Mouse (Mus musculus) MEL (cell line): ENCODE results near the gene Rpl29. TPM values are rescaled to one million over a fixed set of nuclear protein-coding genes. Genes with fewer than 3 reads are reported as not detected.

ENCODE experiments used
- DNase-seq: peaks from one replicate; pipeline ENCODE4 v3.0.0; 2011; ENCODE audit warnings: low read depth, low spot score
- H3K27ac ChIP-seq: 2 replicates; pipeline ENCODE4 v1.5.1; 2012; ENCODE audit warnings: low read depth, mild to moderate bottlenecking, control low read depth, low read length, moderate library complexity; ENCODE audit not compliant: control insufficient read depth
- H3K27me3 ChIP-seq, 2 experiments: fragments of 150-350 bp in 1 of 2; sonication (generic) in 1 of 2; 2 replicates each; pipeline ENCODE4 v1.6.1; 2012; ENCODE audit warnings: low read length in 2 of 2, mild to moderate bottlenecking in 2 of 2, improper control_type of control experiment in 1 of 2, moderate library complexity in 1 of 2; ENCODE audit not compliant: insufficient read depth in 2 of 2, control insufficient read depth in 1 of 2
- H3K36me3 ChIP-seq, 2 experiments: 2 replicates each; pipeline ENCODE4 v1.6.1; 2012 to 2014; ENCODE audit warnings: low read length in 2 of 2, improper control_type of control experiment in 1 of 2, inconsistent platforms in 1 of 2, mild to moderate bottlenecking in 1 of 2; ENCODE audit not compliant: insufficient read depth in 2 of 2, control insufficient read depth in 1 of 2
- H3K4me1 ChIP-seq, 2 experiments: fragments of 150-350 bp in 1 of 2; sonication (generic) in 1 of 2; 2 replicates each; pipeline ENCODE4 v1.6.1; 2012; ENCODE audit warnings: low read length in 2 of 2, improper control_type of control experiment in 1 of 2, mild to moderate bottlenecking in 1 of 2; ENCODE audit not compliant: insufficient read depth in 2 of 2, control insufficient read depth in 1 of 2
- H3K4me3 ChIP-seq, 2 experiments: fragments of 150-350 bp in 1 of 2; sonication (generic) in 1 of 2; 2 replicates each; pipeline ENCODE4 v1.5.1; 2012; ENCODE audit warnings: low read depth in 2 of 2, low read length in 2 of 2, mild to moderate bottlenecking in 2 of 2, moderate library complexity in 2 of 2, control low read depth in 1 of 2, improper control_type of control experiment in 1 of 2; ENCODE audit not compliant: control insufficient read depth in 1 of 2, insufficient read depth in 1 of 2
- H3K79me2 ChIP-seq: 2 replicates; pipeline ENCODE4 v1.6.1; 2012; ENCODE audit warnings: mild to moderate bottlenecking, low read length, moderate library complexity; ENCODE audit not compliant: control insufficient read depth, poor library complexity, insufficient read depth
- H3K9ac ChIP-seq: 2 replicates; pipeline ENCODE4 v1.6.1; 2012; ENCODE audit warnings: low read depth, mild to moderate bottlenecking, control low read depth, low read length, moderate library complexity; ENCODE audit not compliant: control insufficient read depth, poor library complexity, severe bottlenecking
- H3K9me3 ChIP-seq: fragments of 150-350 bp; sonication (generic); replicated peaks from 2 replicates; pipeline ENCODE4 v1.6.1; 2012; ENCODE audit warnings: mild to moderate bottlenecking, low read length, improper control_type of control experiment, moderate library complexity; ENCODE audit not compliant: insufficient read depth
- BHLHE40 ChIP-seq: IDR thresholded peaks from 2 replicates; pipeline ENCODE4 v1.6.1; 2012; ENCODE audit warnings: low read depth, mild to moderate bottlenecking, inconsistent platforms, low read length, improper control_type of control experiment, borderline replicate concordance
- CHD1 ChIP-seq: IDR thresholded peaks from 2 replicates; pipeline ENCODE4 v1.6.1; 2012; ENCODE audit warnings: low read depth, mild to moderate bottlenecking, inconsistent platforms, low read length, improper control_type of control experiment
- EP300 ChIP-seq, 2 experiments: IDR thresholded peaks; 2 replicates each; pipeline ENCODE4 v1.6.1; 2011; ENCODE audit warnings: improper control_type of control experiment in 2 of 2, low read length in 2 of 2, low read depth in 1 of 2, mild to moderate bottlenecking in 1 of 2
- ETS1 ChIP-seq: IDR thresholded peaks from 2 replicates; pipeline ENCODE4 v1.6.1; 2012; ENCODE audit warnings: low read depth, mild to moderate bottlenecking, inconsistent platforms, low read length, improper control_type of control experiment, moderate library complexity
- HCFC1 ChIP-seq: IDR thresholded peaks from 2 replicates; pipeline ENCODE4 v1.6.1; 2012; ENCODE audit warnings: low read depth, mild to moderate bottlenecking, inconsistent platforms, low read length, improper control_type of control experiment, moderate library complexity
- JUND ChIP-seq: IDR thresholded peaks from 2 replicates; pipeline ENCODE4 v1.6.1; 2011; ENCODE audit warnings: low read depth, mild to moderate bottlenecking, improper control_type of control experiment, low read length
- MYC ChIP-seq: IDR thresholded peaks from 2 replicates; pipeline ENCODE4 v1.6.1; 2011; ENCODE audit warnings: low read depth, mild to moderate bottlenecking, low read length, improper control_type of control experiment, moderate library complexity
- NELFE ChIP-seq: IDR thresholded peaks from 2 replicates; pipeline ENCODE4 v1.6.1; 2011; ENCODE audit warnings: low read depth, low read length, improper control_type of control experiment
- POLR2A ChIP-seq, 2 experiments: IDR thresholded peaks; 2 replicates each; pipeline ENCODE4 v1.6.1; 2011 to 2012; ENCODE audit warnings: low read length in 2 of 2, mild to moderate bottlenecking in 2 of 2, control low read depth in 1 of 2, improper control_type of control experiment in 1 of 2, low read depth in 1 of 2, moderate library complexity in 1 of 2; ENCODE audit not compliant: control insufficient read depth in 1 of 2, insufficient read depth in 1 of 2, poor library complexity in 1 of 2
- POLR2AphosphoS5 ChIP-seq: IDR thresholded peaks from 2 replicates; pipeline ENCODE4 v1.6.1; 2012; ENCODE audit warnings: low read depth, borderline replicate concordance, mild to moderate bottlenecking, inconsistent platforms, low read length, moderate library complexity, mixed read lengths
- RCOR1 ChIP-seq: IDR thresholded peaks from 2 replicates; pipeline ENCODE4 v1.6.1; 2012; ENCODE audit warnings: low read depth, mild to moderate bottlenecking, inconsistent platforms, low read length, improper control_type of control experiment
- SIN3A ChIP-seq: IDR thresholded peaks from 2 replicates; pipeline ENCODE4 v1.6.1; 2012; ENCODE audit warnings: low read length, improper control_type of control experiment, inconsistent platforms
- TAL1 ChIP-seq: IDR thresholded peaks from 2 replicates; pipeline ENCODE4 v1.6.1; 2012; ENCODE audit warnings: mild to moderate bottlenecking, inconsistent platforms, low read length, moderate library complexity, mixed read lengths
- TBP ChIP-seq: IDR thresholded peaks from 2 replicates; pipeline ENCODE4 v1.8.0; 2011; ENCODE audit warnings: low read depth, low read length, improper control_type of control experiment
- TCF12 ChIP-seq: IDR thresholded peaks from 2 replicates; pipeline ENCODE4 v1.6.1; 2014; ENCODE audit warnings: low read depth, mild to moderate bottlenecking, inconsistent platforms, low read length, improper control_type of control experiment, moderate library complexity
- UBTF ChIP-seq: IDR thresholded peaks from 2 replicates; pipeline ENCODE4 v1.6.1; 2012; ENCODE audit warnings: low read depth, mild to moderate bottlenecking, inconsistent platforms, low read length, improper control_type of control experiment, moderate library complexity, borderline replicate concordance; ENCODE audit not compliant: insufficient read depth
- ZC3H11A ChIP-seq: IDR thresholded peaks from 2 replicates; pipeline ENCODE4 v1.6.1; 2012; ENCODE audit warnings: low read depth, mild to moderate bottlenecking, inconsistent platforms, low read length, improper control_type of control experiment
- ZKSCAN1 ChIP-seq: IDR thresholded peaks from 2 replicates; pipeline ENCODE4 v1.6.1; 2012; ENCODE audit warnings: low read depth, mild to moderate bottlenecking, inconsistent platforms, low read length, improper control_type of control experiment, moderate library complexity
- ZNF384 ChIP-seq: IDR thresholded peaks from 2 replicates; pipeline ENCODE4 v1.6.1; 2012; ENCODE audit warnings: low read depth, mild to moderate bottlenecking, inconsistent platforms, low read length, improper control_type of control experiment
- polyA plus RNA-seq, 2 experiments: library from polyadenylated mRNA; stranded (reverse) in 1 of 2; unstranded in 1 of 2; fragments of >175 nt in 1 of 2; fragments of >200 nt in 1 of 2; gene quantifications; 2 replicates each; pipeline versions ENCODE4 v1.2.1 to v1.2.4; 2012; ENCODE audit warnings: low replicate concordance in 2 of 2, low read depth in 1 of 2; ENCODE audit not compliant: insufficient read length in 2 of 2, insufficient read depth in 1 of 2, missing spikeins in 1 of 2
- total RNA-seq: library from RNA; depleted of rRNA; stranded (reverse); fragments of 300-350 nt; gene quantifications from 2 replicates; pipeline ENCODE4 v1.2.3, GENCODE M21; 2012

Rpl29 gene
- total and polyA plus RNA-seq, 3 experiments = 60.8 to 761 TPM; not detected in 1

DNA sequence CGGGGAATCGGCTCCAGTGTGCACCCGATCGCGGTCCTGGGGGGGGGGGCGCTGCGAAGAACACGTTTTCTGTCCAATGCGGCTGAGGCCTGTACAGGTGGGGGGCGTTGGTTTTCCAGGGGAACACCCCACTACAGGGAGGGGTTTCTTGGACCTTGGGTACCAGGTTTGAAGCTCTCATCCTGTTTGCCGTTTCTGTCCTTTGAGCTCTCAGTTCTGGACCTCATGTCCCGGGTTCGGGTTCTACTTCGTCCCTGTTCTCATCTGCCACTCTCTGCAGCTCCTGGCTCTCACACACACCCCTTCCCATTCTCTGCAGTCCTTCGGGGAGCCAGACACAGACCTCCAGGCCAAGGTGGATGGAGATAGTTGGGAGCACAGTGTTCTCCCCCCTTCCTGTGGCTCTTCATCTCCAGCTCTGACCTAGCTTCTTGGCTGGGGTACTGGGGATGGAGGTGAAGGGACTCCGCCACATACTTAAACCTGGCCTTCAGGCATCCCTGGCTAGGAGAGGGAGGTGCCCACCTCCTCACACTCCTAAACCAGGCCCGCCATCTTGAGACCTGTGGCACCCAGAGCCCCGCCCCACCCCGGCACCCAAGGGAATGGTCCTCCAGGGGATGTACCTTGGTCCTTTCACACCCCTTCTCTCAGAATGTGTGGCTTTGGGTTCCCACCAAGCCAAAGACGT, 25.0 kb downstream of the Rpl29 start:
- no peaks in the 10 kb centered on the region for H3K9me3 ChIP-seq
- no peak for TF ChIP-seq JUND
- no peak for TF ChIP-seq TBP
- TF ChIP-seq POLR2A (IDR thresholded peaks at IDR 0.05; ENCODE audit: control insufficient read depth in 1 of 2, insufficient read depth in 1 of 2, low read depth in 1 of 2, low read length in 2 of 2, poor library complexity in 1 of 2) = no peak
- TF ChIP-seq ZNF384 = no peak
- no peak for TF ChIP-seq TAL1
- TF ChIP-seq ZC3H11A = no peak
- no peak for TF ChIP-seq CHD1
- TF ChIP-seq ZKSCAN1 = no peak
- no peak for TF ChIP-seq BHLHE40
- no peak for TF ChIP-seq EP300 (IDR thresholded peaks at IDR 0.05; ENCODE audit: low read depth in 1 of 2, low read length in 2 of 2)
- no peak for TF ChIP-seq RCOR1
- no peak for TF ChIP-seq MYC
- TF ChIP-seq SIN3A = no peak
- TF ChIP-seq ETS1 = no peak
- no peak for TF ChIP-seq UBTF
- no peak for TF ChIP-seq NELFE
- no peak for TF ChIP-seq HCFC1
- no peak for TF ChIP-seq POLR2AphosphoS5
- no peak for TF ChIP-seq TCF12
- TF ChIP-seq, all 39 proteins: peak for 0
- H3K36me3 ChIP-seq = peaks cover 0 to 2% of the 10 kb centered on the region in 2 experiments; a peak in 2 of 4 replicates
- H3K4me3 ChIP-seq = peak overlapping the region; percentile 49 to 89
- H3K79me2 ChIP-seq = no peaks in the 10 kb centered on the region; the same call in 1 of the 2 replicates
- no peaks in the 10 kb centered on the region for H3K27me3 ChIP-seq
- H3K27ac ChIP-seq = no peak overlapping the region
- peak; percentile 50 for DNase-seq
- peak overlapping the region; percentile 75 for H3K9ac ChIP-seq
- H3K4me1 ChIP-seq = peaks cover 0 to 3% of the 10 kb centered on the region in 2 experiments; a peak in 2 of 4 replicates
